Mouse (Mus musculus): ENCODE measurements around the gene Fam178b.

DNA sequence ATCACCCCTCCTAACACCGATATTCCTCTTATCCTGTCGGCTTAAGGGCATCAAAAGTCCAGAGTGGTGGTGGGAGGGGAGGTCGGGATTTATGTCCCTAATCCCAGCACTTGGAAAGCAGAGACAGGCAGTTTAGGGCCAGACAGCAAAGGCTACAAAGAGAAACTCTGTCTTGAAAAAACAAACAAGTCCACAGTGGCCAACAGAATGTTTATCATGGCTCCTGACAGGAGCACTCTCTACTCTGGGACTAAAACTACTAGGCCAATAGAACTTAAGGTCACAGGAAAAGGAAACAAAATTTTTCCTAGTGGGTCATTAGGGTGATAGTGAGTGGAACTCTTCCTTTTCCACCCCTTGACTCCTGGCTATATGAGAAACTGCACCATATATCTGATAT, 8.0 kb downstream of the Fam178b start:
- TF ChIP-seq POLR2A (IDR thresholded peaks at IDR 0.05; ENCODE audit: control insufficient read depth, low read depth, low read length) (no peak), CTCF (IDR thresholded peaks at IDR 0.05; ENCODE audit: control insufficient read depth, insufficient read depth, insufficient replicate concordance, low read depth, low read length) (no peak)
